Mouse (Mus musculus) E14TG2a.4 (cell line): ENCODE data around the gene Plk2.

Experiments
- H3K27me3 ChIP-seq: 2 replicates; pipeline ENCODE4 v1.6.1; 2014; ENCODE audit warnings: low read length, control low read depth; ENCODE audit not compliant: insufficient read depth
- H3K36me3 ChIP-seq: 2 replicates; pipeline ENCODE4 v1.6.1; 2014; ENCODE audit warnings: low read length, control low read depth; ENCODE audit not compliant: insufficient read depth
- H3K4me1 ChIP-seq: replicated peaks from 2 replicates; pipeline ENCODE4 v1.6.1; 2014; ENCODE audit warnings: low read depth, low read length, control low read depth
- H3K4me3 ChIP-seq: replicated peaks from 2 replicates; pipeline ENCODE4 v1.5.1; 2014; ENCODE audit warnings: mild to moderate bottlenecking, low read length
- H3K9me3 ChIP-seq: 2 replicates; pipeline ENCODE4 v1.6.1; 2014; ENCODE audit warnings: low read length, control low read depth
- CTCF ChIP-seq: conservative IDR thresholded peaks from 2 replicates; pipeline ENCODE4 v1.5.1; 2014; ENCODE audit warnings: low read length
- NANOG ChIP-seq: IDR thresholded peaks from 2 replicates; pipeline ENCODE4 v1.6.1; 2014; ENCODE audit warnings: borderline replicate concordance, low read length, mixed read lengths
- POU5F1 ChIP-seq: IDR thresholded peaks from 2 replicates; pipeline ENCODE4 v1.6.1; 2014; ENCODE audit warnings: low read length, borderline replicate concordance

Plk2 gene

DNA sequence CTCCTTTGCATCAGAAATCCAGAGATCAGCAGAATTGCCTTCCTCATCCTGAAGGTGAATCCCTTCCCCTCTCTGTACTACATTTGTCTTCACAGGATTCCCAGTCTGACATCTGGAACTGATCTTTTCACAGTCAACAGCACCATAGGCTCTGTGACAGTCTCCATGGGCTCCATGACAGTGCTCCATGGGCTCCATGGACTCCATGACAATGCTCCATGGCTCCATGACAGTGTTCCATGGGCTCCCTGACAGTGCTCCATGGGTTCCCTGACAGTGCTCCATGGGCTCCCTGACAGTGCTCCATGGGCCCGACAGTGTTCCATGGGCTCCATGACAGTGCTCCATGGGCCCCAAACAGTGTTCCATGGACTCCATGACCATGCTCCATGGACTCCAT, 25.2 kb upstream of the Plk2 start:
- Histone ChIP-seq H3K36me3 (no peaks in the 10 kb centered on the region), H3K9me3 (peaks cover 22% of the 10 kb centered on the region), H3K4me3 (no peak overlapping the region), H3K4me1 (no peaks in the 10 kb centered on the region), H3K27me3 (no peaks in the 10 kb centered on the region)
- TF ChIP-seq NANOG, result no peak
- TF ChIP-seq CTCF, result no peak

DNA sequence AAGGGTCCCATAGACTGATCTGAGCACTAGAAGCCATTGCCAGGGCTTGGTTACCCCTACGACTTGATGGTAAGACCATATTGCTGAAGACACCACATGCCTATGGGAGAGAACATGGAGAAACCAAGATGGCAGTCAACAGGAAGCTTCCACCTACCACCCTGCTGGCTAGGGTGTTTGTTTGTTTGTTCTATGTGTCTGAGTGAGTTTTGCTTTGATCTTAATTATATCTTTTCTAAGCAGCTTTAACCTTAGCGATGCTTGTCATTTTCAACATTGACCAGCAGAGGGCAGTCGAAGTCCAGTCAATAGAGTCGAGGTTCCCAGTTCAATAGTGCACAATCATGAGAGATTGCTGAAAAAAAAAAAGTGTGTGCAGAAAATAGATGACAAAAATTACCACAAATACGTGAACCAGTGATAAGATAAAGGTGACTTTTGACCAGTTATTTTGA, 12.4 kb upstream of the Plk2 start:
- Histone ChIP-seq H3K27me3 (peaks cover 6% of the 10 kb centered on the region; the same call in 1 of the 2 replicates), H3K4me1 (no peaks in the 10 kb centered on the region), H3K4me3 (no peak overlapping the region), H3K9me3 (0 out of 2 replicates have a peak, but pooled peaks cover 1% of the 10 kb centered on the region), H3K36me3 (no peaks in the 10 kb centered on the region)
- TF ChIP-seq NANOG, result no peak
- TF ChIP-seq CTCF, result peak; percentile 74

- TF ChIP-seq NANOG, result no peak
- TF ChIP-seq POU5F1, result no peak
- TF ChIP-seq CTCF, result no peak
- Histone ChIP-seq H3K4me1 (no peaks in the 10 kb centered on the region), H3K9me3 (no peaks in the 10 kb centered on the region), H3K27me3 (peaks cover 6% of the 10 kb centered on the region; the same call in 1 of the 2 replicates), H3K36me3 (no peaks in the 10 kb centered on the region), H3K4me3 (no peak overlapping the region)
Observed at GRCm38 (mm10) chr13:110384514-110384913, 10.3 kb upstream of the Plk2 start.

DNA sequence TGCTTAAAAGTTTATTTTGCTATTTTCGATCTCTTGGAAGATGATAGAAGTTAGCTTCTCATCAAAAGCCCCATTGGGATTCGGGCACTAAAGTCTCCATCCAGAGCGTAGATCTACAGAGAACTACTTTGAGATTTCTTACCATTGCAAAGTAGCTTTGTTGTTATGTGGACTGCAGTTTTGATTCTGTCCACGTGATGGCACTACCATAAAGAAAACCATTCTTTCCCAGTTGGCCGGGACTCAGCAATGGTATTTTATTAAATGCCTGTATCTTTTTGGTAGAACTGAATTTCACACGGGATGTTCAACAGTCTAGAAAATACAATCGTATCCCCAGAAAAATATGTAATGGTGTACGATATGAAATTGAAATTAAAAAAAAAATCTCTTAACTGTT, 2.6 kb upstream of the Plk2 start:
- peaks cover 20% of the 10 kb centered on the region for H3K27me3 ChIP-seq
- no peaks in the 10 kb centered on the region for H3K9me3 ChIP-seq
- no peaks in the 10 kb centered on the region for H3K36me3 ChIP-seq
- TF ChIP-seq POU5F1 (no peak), NANOG (no peak), CTCF (peak; percentile 76)
- H3K4me3 ChIP-seq, result no peak overlapping the region
- peaks cover 9% of the 10 kb centered on the region for H3K4me1 ChIP-seq

DNA sequence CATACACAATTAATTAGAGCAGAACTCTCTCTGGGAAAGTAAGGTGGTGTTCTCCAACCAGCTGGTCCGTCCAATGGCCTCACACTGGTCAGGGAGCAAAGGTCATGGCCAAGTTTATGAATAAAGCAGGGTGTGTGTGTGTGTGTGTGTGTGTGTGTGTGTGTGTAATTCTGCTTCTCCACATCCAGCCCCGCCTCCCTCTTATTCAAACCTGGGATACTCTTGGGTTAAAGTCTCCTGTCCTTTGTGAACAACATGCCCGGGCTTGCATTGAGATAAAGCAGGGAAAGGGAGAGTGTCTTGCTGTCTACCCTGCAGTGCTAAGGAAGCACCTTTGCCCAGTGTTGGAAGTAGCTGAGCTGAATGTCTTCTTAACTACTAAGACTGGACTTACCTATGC, 2.2 kb upstream of the Plk2 start:
- TF ChIP-seq NANOG (no peak), POU5F1 (no peak), CTCF (no peak)

GRCm38 (mm10) chr13:110395179-110395794, 441 bp downstream of the Plk2 start:
- TF ChIP-seq POU5F1, result no peak
- TF ChIP-seq NANOG, result no peak
- no peak for TF ChIP-seq CTCF
- Histone ChIP-seq H3K4me3 (peak overlapping the region; percentile 86), H3K27me3 (peaks cover 20% of the 10 kb centered on the region), H3K9me3 (no peaks in the 10 kb centered on the region), H3K36me3 (peaks cover 30% of the 10 kb centered on the region), H3K4me1 (peaks cover 9% of the 10 kb centered on the region)

More for the DNA sequence above, 2.2 kb upstream of the Plk2 start:
- H3K4me1 ChIP-seq, result peaks cover 9% of the 10 kb centered on the region
- H3K4me3 ChIP-seq, result no peak overlapping the region
- H3K36me3 ChIP-seq, result peaks cover 3% of the 10 kb centered on the region
- no peaks in the 10 kb centered on the region for H3K9me3 ChIP-seq
- peaks cover 20% of the 10 kb centered on the region for H3K27me3 ChIP-seq

GRCm38 (mm10) chr13:110395916-110396685, 1.3 kb downstream of the Plk2 start:
- Histone ChIP-seq H3K36me3 (peaks cover 38% of the 10 kb centered on the region), H3K9me3 (no peaks in the 10 kb centered on the region), H3K4me1 (peaks cover 9% of the 10 kb centered on the region), H3K4me3 (peak overlapping the region; percentile 86), H3K27me3 (peaks cover 20% of the 10 kb centered on the region)
- TF ChIP-seq CTCF, result no peak
- no peak for TF ChIP-seq POU5F1
- TF ChIP-seq NANOG, result no peak

- Histone ChIP-seq H3K4me3 (no peak overlapping the region), H3K27me3 (peaks cover 20% of the 10 kb centered on the region), H3K9me3 (no peaks in the 10 kb centered on the region), H3K36me3 (peaks cover 39% of the 10 kb centered on the region), H3K4me1 (peaks cover 9% of the 10 kb centered on the region)
- no peak for TF ChIP-seq POU5F1
- TF ChIP-seq CTCF, result no peak
- TF ChIP-seq NANOG, result no peak
Observed at GRCm38 (mm10) chr13:110397750-110398149, 2.9 kb downstream of the Plk2 start.
